Mouse (Mus musculus) heart, embryonic 14.5 days (tissue): ENCODE data around the gene Srgap2. TPM values are rescaled to one million over a fixed set of nuclear protein-coding genes. Genes with fewer than 3 reads are reported as not detected.
"Not testable (repeated sequence)": the region's sequence is repeated elsewhere in the genome, so short reads cannot be mapped to it uniquely, and the experiment has no call there.

Experiments
- ATAC-seq: fragments of 200-750 bp; cut with Nextera tagmentation; 2 replicates; pipeline ENCODE4 v1.8.0; 2017; ENCODE audit warnings: low read depth, moderate TSS enrichment; ENCODE audit not compliant: insufficient number of reproducible peaks, insufficient read depth, low FRiP score
- H3K27ac ChIP-seq, 2 experiments: fragments of 200-500 bp in 1 of 2; fragments of 300-500 bp in 1 of 2; sonication (generic) in 1 of 2; replicated peaks in 1 of 2; 2 replicates each; pipeline ENCODE4 v1.5.1; 2012 to 2014; ENCODE audit warnings: low read depth in 2 of 2, low read length in 2 of 2, control low read depth in 1 of 2, mild to moderate bottlenecking in 1 of 2, mixed read lengths in 1 of 2; ENCODE audit not compliant: control insufficient read depth in 1 of 2, insufficient read depth in 1 of 2
- H3K27me3 ChIP-seq: fragments of 300-500 bp; sonication (generic); 2 replicates; pipeline ENCODE4 v1.6.1; 2014; ENCODE audit warnings: mild to moderate bottlenecking, low read length, control low read depth; ENCODE audit not compliant: control insufficient read depth, insufficient read depth
- H3K36me3 ChIP-seq: fragments of 300-500 bp; sonication (generic); 2 replicates; pipeline ENCODE4 v1.6.1; 2014; ENCODE audit warnings: mild to moderate bottlenecking, control low read depth, low read length, mixed read lengths; ENCODE audit not compliant: control insufficient read depth, insufficient read depth
- H3K4me1 ChIP-seq, 2 experiments: fragments of 200-500 bp in 1 of 2; fragments of 300-500 bp in 1 of 2; sonication (generic) in 1 of 2; 2 replicates each; pipeline ENCODE4 v1.6.1; 2012 to 2014; ENCODE audit warnings: low read length in 2 of 2, control low read depth in 1 of 2, mixed read lengths in 1 of 2; ENCODE audit not compliant: control insufficient read depth in 2 of 2, insufficient read depth in 2 of 2
- H3K4me2 ChIP-seq: fragments of 300-500 bp; sonication (generic); 2 replicates; pipeline ENCODE4 v1.6.1; 2014; ENCODE audit warnings: mild to moderate bottlenecking, low read length
- H3K4me3 ChIP-seq, 2 experiments: fragments of 200-500 bp in 1 of 2; fragments of 300-500 bp in 1 of 2; sonication (generic) in 1 of 2; 2 replicates each; pipeline ENCODE4 v1.5.1; 2012 to 2014; ENCODE audit warnings: low read length in 2 of 2, mild to moderate bottlenecking in 2 of 2, control low read depth in 1 of 2, low read depth in 1 of 2, moderate library complexity in 1 of 2; ENCODE audit not compliant: control insufficient read depth in 1 of 2, insufficient read depth in 1 of 2
- H3K9ac ChIP-seq: fragments of 300-500 bp; sonication (generic); 2 replicates; pipeline ENCODE4 v1.6.1; 2014; ENCODE audit warnings: mild to moderate bottlenecking, low read length
- H3K9me3 ChIP-seq: fragments of 300-500 bp; sonication (generic); 2 replicates; pipeline ENCODE4 v1.6.1; 2016; ENCODE audit warnings: low read length, control low read depth; ENCODE audit not compliant: control insufficient read depth
- WGBS: fragments of 180-500 bp; shearing (Covaris S2); extraction: QIAGEN DNeasy Blood & Tissue Kit; methylation state at CpG from one replicate; pipeline ENCODE4 v1.1.7; 2014; 5-methylcytosine and 5-hydroxymethylcytosine counted together
- polyA plus RNA-seq: library from polyadenylated mRNA; unstranded; fragments of >200 nt; fragmentation: Nextera tagmentation; extraction: Ambion mirVana; gene quantifications from 2 replicates; pipeline ENCODE4 v1.2.1, GENCODE M21; 2014

The Srgap2 gene
- polyA plus RNA-seq, 1 experiment from 2014 or later = 15.7 TPM

DNA sequence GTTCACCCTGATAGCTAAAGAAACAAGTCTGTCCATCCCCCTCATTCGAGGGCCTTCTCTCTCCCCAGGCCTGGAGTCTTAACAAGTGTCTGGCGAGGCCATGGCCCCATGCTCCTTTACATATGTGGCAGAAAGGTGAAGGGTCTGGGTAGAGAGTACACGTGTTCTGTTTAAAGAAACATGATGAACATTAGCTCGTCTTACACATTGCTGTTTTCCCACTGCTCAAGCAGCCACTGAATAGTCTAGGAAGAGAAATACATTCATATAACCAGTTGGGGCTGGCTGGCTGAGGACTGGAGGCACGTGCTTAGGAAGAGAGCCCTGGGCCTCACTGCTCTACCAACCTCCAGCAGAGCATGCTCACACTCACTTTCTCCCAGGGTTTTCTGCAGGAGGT is 191.1 kb downstream of the Srgap2 start:
- H3K9ac ChIP-seq = no peak overlapping the region
- H3K9me3 ChIP-seq = no peaks in the 10 kb centered on the region
- H3K27me3 ChIP-seq = no peaks in the 10 kb centered on the region
- no peak overlapping the region for H3K4me3 ChIP-seq
- ATAC-seq = no peak
- peaks cover 63% of the 10 kb centered on the region for H3K36me3 ChIP-seq
- 52% methylated on average over 5 of the region's 5 CpGs for WGBS
- peaks cover 5 to 10% of the 10 kb centered on the region in 2 experiments; a peak in 2 of 4 replicates for H3K4me1 ChIP-seq
- peak overlapping the region; percentile 22 to 38; a peak in 3 of 4 replicates for H3K27ac ChIP-seq
- H3K4me2 ChIP-seq = no peak overlapping the region

DNA sequence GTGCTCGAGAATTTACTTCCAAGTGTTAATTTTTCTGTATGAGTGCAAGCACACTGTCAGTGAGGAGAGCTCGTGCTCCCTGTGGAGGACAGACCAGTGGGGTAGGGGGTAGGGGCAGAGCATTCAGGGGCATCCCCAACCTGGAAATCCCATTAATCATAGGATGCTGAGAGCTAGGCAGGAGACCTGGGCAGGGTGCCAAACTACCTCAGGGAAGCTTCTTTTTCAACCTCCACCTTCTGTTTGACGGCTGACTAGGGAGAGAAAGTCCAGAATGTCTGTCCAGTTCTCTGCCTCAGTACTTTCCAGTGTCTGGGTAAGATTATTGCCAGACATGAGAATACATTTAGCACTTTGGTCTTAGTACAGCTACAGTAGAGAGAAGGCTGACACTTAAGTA is 191.5 kb downstream of the Srgap2 start:
- WGBS = 42% methylated on average over 3 of the region's 3 CpGs
- ATAC-seq = no peak
- H3K27ac ChIP-seq = peak overlapping the region; percentile 22 to 38

DNA sequence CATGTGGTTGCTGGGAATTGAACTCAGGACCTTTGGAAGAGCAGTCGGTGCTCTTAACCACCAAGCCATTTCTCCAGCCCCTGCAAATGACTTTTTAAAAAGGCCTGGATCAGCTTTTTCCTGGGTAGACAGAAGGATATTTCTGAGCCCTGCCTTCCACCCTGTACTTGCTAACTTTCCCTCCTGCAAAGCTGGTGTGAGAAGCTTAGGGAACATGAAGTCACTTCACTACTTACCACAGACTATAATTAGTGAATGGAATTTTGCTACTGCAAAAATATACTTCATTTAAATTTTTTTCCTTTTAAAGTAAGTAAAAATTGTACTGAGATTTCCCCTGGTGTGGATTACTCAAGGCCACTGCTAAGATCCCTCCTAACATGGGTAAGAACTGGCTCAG is 196.0 kb downstream of the Srgap2 start:
- Histone ChIP-seq H3K36me3 (peaks cover 65% of the 10 kb centered on the region), H3K4me3 (no peak overlapping the region), H3K4me2 (no peak overlapping the region), H3K27ac (no peak overlapping the region), H3K27me3 (no peaks in the 10 kb centered on the region), H3K4me1 (peaks cover 5 to 8% of the 10 kb centered on the region in 2 experiments; a peak in 2 of 4 replicates), H3K9ac (no peak overlapping the region), H3K9me3 (no peaks in the 10 kb centered on the region)
- WGBS = 89% methylated on average over 1 of the region's 1 CpGs
- ATAC-seq = no peak

More for the DNA sequence above, 191.5 kb downstream of the Srgap2 start:
- Histone ChIP-seq H3K9me3 (no peaks in the 10 kb centered on the region), H3K4me1 (peaks cover 5 to 10% of the 10 kb centered on the region in 2 experiments; a peak in 2 of 4 replicates), H3K9ac (no peak overlapping the region), H3K36me3 (peaks cover 67% of the 10 kb centered on the region), H3K4me2 (no peak overlapping the region), H3K27me3 (no peaks in the 10 kb centered on the region), H3K4me3 (no peak overlapping the region)

DNA sequence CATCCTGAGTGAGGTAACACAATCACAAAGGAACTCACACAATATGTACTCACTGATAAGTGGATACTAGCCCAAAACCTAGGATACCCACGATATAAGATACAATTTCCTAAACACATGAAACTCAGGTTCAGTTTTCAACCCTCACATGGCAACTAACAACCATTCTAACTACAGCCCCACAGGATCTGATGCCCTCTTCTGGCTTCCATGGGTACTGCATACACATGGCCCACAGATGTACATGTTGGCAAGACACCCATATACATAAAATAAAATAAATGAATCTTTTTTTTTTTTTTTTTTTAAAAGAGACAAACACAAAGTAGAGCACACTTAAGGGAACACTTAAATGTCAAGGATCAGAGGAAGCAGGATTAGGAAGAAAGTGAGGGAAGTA is 198.1 kb downstream of the Srgap2 start:
- 100% methylated on average over 1 of the region's 1 CpGs for WGBS
- ATAC-seq, H3K27me3 ChIP-seq, H3K27ac ChIP-seq, H3K4me1 ChIP-seq, H3K4me2 ChIP-seq, H3K9me3 ChIP-seq, H3K9ac ChIP-seq, H3K4me3 ChIP-seq: not testable (repeated sequence)
- peaks cover 68% of the 10 kb centered on the region for H3K36me3 ChIP-seq

DNA sequence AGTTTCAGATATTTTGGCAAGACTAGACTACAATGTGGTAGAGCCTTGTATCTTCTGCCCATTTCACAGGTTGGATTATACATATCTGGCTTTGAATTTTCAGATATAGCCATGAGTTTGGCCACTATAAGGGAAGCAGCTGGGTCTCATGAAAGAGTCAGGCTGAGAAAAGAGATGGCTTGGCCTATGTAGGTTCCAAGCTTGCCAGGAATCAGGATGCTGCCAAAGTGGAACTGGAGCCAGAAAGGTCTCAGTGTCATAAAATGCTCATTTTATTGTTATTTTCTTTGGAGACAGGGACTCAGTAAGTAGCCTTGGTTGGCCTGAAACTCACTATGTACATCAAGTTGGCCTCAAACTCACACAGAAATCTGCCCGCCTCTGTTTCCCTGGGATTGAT is 200.0 kb downstream of the Srgap2 start:
- H3K4me1 ChIP-seq = no peaks in the 10 kb centered on the region
- no peaks in the 10 kb centered on the region for H3K27me3 ChIP-seq
- no peak overlapping the region for H3K9ac ChIP-seq
- H3K9me3 ChIP-seq = no peaks in the 10 kb centered on the region
- peaks cover 68% of the 10 kb centered on the region for H3K36me3 ChIP-seq
- H3K27ac ChIP-seq = no peak overlapping the region
- H3K4me2 ChIP-seq = no peak overlapping the region
- no peak overlapping the region for H3K4me3 ChIP-seq
- WGBS = 86% methylated on average over 1 of the region's 1 CpGs
- ATAC-seq = no peak

DNA sequence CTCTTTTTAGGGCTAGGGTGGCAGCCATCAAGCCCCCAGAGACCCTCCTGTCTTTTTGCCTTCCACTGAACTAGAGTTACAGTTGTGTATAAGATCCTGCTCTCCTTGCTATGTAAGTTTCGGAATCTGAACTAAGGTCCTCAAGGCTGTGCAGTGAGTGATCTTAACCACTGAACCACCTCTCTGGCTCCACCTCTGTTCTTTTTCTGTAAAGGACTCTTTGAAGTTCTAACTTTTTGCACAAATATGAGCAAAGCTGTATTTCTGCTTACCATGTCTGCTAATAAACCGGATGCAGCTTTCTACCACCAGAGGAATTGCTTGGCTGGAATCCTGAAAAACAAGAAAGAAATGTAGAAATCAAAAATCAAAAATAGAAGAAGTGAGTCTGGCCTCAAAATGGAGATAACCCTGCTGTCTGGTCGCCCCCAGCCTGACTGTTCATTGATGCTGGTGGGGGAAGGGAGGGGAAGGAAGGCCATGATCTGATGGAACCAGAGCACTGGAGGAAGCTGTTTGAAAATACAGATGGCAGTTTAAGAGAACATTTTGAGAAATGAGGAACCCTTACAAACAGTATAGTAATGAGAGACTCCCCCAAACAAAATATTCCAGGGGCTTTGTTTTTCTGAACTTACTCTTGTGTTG is 202.2 kb downstream of the Srgap2 start:
- Histone ChIP-seq H3K4me1 (no peaks in the 10 kb centered on the region), H3K9ac (no peak overlapping the region), H3K27me3 (no peaks in the 10 kb centered on the region), H3K4me2 (no peak overlapping the region), H3K27ac (no peak overlapping the region), H3K36me3 (peaks cover 67% of the 10 kb centered on the region), H3K9me3 (no peaks in the 10 kb centered on the region), H3K4me3 (no peak overlapping the region)
- ATAC-seq = no peak
- WGBS = 82% methylated on average over 3 of the region's 3 CpGs

DNA sequence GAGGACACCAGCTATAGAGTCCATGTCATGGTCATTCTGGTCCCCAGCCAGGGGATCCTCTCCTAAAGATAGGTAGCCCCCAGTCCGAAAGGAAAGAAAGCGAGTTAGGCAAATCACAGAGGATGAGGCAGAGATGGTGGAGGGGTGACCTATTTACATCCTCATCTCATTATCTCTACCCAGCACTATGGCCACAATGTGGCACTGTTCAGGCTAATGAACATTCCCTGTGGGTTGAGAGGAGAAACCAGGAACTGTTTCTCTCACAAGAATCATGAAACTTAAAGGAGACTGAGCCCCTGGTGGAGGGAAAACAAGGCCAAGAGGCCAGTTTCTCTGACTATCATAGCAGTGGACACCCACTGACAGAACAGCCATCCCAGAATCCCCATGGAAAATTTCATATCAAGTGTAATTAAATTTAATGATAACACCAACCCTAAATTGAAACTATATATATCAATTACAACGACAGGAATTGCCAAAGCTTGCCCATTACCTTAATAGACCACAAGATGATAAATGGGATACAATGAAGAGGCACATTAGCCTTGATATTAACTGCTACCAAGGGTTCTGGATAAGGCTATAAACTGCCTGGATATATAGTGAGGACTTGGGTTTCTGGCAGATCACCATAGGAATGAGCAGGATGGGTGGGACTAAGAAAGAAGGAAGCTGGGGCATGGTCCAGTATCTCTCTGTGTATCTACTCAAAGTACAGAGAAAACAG is 207.4 kb downstream of the Srgap2 start:
- H3K36me3 ChIP-seq = peaks cover 79% of the 10 kb centered on the region
- 82% methylated on average over 3 of the region's 3 CpGs for WGBS
- H3K4me2 ChIP-seq = no peak overlapping the region
- no peak for ATAC-seq
- no peak overlapping the region for H3K9ac ChIP-seq
- no peaks in the 10 kb centered on the region for H3K27me3 ChIP-seq
- 0 out of 4 replicates have a peak, but pooled peaks cover 0 to 5% of the 10 kb centered on the region in 2 experiments for H3K4me1 ChIP-seq
- H3K4me3 ChIP-seq = no peak overlapping the region
- H3K9me3 ChIP-seq = no peaks in the 10 kb centered on the region
- H3K27ac ChIP-seq = no peak overlapping the region
